Mouse (Mus musculus): ENCODE measurements around the gene Ubald2.

GRCm38 (mm10) chr11:116433356-116434286 is at the start of gene Ubald2:
- TF ChIP-seq CTCF (IDR thresholded peaks at IDR 0.05; ENCODE audit: extremely low read depth, insufficient read length, insufficient replicate concordance, low read depth, low read length) (no peak), POLR2A (IDR thresholded peaks at IDR 0.05; ENCODE audit: low read depth, low read length) (0 out of 2 replicates have a peak, but pooled peaks have one; percentile 24)
